Mouse (Mus musculus): ENCODE measurements around the gene Dapk3. TPM values are rescaled to one million over a fixed set of nuclear protein-coding genes. Genes with fewer than 3 reads are reported as not detected.
A peak's percentile ranks its signal among the peaks of the same experiment; 100 is the strongest.
"Not testable (repeated sequence)": the region's sequence is repeated elsewhere in the genome, so short reads cannot be mapped to it uniquely, and the experiment has no call there.

The Dapk3 gene
- total RNA-seq, 2 experiments from 2014 or later, result 75.0 to 76.4 TPM

- intact Hi-C loops (cut with DNase I), result loop anchor here (5.0 kb wide), 1 partner anchor 34 kb away; no protein-coding TSS in a partner anchor
- peak; percentile 98 to 99 for DNase-seq (ENCODE audit: low spot score in 2 of 2)
Observed at GRCm38 (mm10) chr10:81176466-81177271, 6.1 kb upstream of the Dapk3 start, which contains the start of gene Eef2. TSS of gene Eef2 (plus strand) at chr10:81176631.

GRCm38 (mm10) chr10:81177491-81177925, 5.3 kb upstream of the Dapk3 start:
- intact Hi-C loops (cut with DNase I), result loop anchor here (5.0 kb wide), 1 partner anchor 35 kb away; no protein-coding TSS in a partner anchor
- no peak for DNase-seq (ENCODE audit: low spot score in 2 of 2)

GRCm38 (mm10) chr10:81177958-81178712, 4.7 kb upstream of the Dapk3 start:
- intact Hi-C loops (cut with DNase I), result loop anchor here (5.0 kb wide), 1 partner anchor 36 kb away; no protein-coding TSS in a partner anchor
- no peak for DNase-seq (ENCODE audit: low spot score in 2 of 2)

GRCm38 (mm10) chr10:81178927-81179326, 3.9 kb upstream of the Dapk3 start:
- DNase-seq (ENCODE audit: low spot score in 2 of 2), result no peak
- intact Hi-C loops (cut with DNase I), result loop anchor here (5.0 kb wide), 1 partner anchor 37 kb away; no protein-coding TSS in a partner anchor

GRCm38 (mm10) chr10:81179451-81180342, 3.1 kb upstream of the Dapk3 start:
- intact Hi-C loops (cut with DNase I), result loop anchor here (5.0 kb wide), 1 partner anchor 37 kb away; no protein-coding TSS in a partner anchor
- no peak for DNase-seq (ENCODE audit: low spot score in 2 of 2)

DNA sequence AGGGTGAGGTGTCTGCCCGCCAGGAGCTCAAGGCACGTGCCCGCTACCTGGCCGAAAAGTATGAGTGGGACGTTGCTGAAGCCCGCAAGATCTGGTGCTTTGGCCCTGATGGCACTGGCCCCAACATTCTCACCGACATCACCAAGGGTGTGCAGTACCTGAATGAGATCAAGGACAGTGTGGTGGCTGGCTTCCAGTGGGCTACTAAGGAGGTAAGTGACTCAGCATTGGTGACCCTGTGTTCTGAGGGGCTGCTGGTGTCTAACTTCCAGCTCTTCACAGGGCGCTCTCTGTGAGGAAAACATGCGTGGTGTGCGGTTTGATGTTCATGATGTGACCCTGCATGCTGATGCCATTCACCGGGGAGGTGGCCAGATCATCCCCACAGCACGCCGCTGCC, 1.9 kb upstream of the Dapk3 start:
- intact Hi-C loops (cut with DNase I), result no loop called here
- DNase-seq (ENCODE audit: low spot score in 2 of 2), result no peak

DNA sequence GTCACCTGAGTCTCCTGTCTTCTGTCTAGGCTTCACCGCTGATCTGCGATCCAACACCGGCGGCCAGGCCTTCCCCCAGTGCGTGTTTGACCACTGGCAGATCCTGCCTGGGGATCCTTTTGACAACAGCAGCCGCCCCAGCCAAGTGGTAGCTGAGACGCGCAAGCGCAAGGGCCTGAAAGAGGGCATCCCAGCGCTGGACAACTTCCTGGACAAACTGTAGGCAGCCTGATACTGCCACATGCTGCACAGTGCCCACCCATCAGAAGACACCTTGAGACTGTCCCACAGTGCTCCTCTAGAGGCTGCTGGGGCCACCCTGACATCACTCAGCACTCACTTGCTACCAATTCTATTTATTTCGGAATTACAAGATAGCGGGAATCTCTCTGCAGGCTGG, 945 bp upstream of the Dapk3 start:
- intact Hi-C loops (cut with DNase I); DNase-seq (ENCODE audit: low spot score in 2 of 2): not testable (repeated sequence)

DNA sequence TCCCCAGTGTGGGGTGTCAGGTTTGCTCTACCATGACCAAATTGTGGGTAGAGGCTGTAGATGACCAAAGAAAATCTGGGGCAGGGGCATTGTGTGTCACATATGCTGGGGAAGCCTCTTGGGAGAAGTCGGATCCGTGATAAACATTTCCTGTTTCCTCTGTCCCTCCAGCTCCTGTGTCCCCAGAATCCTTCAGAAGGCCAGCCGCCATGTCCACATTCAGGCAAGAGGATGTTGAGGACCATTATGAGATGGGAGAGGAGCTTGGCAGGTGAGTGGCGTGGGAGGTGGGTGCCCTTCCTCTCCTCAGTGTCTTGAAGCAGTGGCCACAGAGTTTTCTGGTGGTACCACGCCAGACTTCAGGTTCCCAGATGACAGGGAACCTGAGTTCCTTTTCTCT, 1.0 kb downstream of the Dapk3 start, which contains the start of gene 4930442H23Rik:
TSS of gene 4930442H23Rik (minus strand) at position 45 of the 400 bp plus-strand sequence.
- intact Hi-C loops (cut with DNase I), result no loop called here
- no peak for DNase-seq (ENCODE audit: low spot score in 2 of 2)

DNA sequence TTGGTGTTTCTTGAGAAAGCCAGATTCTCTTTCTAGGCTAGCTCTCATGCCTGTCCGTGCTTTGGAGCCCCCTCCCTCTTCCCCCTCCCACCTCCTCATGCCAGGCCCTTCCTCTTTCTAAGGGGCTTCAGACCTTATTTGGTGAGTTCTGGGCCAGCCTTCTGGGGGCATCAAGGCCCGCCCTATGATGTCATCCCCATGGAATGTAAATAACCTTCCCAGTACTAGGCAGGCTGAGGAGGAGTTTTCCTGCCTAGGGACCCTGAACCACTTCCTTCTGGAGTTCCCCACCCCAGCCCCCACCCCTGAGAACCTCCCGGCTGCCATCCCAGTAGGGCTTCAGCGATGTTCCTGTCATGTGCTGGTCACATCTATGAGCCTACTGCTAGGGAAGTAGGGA, 2.0 kb downstream of the Dapk3 start:
- intact Hi-C loops (cut with DNase I), result no loop called here
- DNase-seq (ENCODE audit: low spot score in 2 of 2), result no peak

DNA sequence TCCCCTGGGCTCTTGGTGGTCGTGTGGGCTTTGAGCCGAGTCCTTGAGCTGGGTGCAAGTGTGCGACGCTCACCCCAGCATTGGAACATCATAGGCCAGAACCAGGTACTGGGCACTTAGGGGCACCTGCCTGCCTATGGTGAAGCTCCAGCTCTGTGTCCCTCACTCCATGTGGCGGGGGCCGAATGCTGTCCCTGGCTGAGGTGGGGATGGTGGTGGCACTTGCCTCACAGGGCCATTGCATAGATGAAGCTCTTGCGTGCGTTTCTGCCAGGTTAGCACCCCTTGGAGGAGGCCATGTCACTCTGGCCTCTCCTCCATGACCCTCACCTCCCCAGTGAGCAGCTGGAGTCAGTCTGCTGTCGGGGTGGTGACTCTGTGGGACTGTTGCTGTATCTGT, 4.4 kb downstream of the Dapk3 start:
- intact Hi-C loops (cut with DNase I), result no loop called here
- no peak for DNase-seq (ENCODE audit: low spot score in 2 of 2)

GRCm38 (mm10) chr10:81189821-81190220, 7.0 kb downstream of the Dapk3 start:
- no peak for DNase-seq (ENCODE audit: low spot score in 2 of 2)
- intact Hi-C loops (cut with DNase I), result loop anchor here (10.0 kb wide), 1 partner anchor 265 kb away; the partner anchor contains the start of gene Nfic

DNA sequence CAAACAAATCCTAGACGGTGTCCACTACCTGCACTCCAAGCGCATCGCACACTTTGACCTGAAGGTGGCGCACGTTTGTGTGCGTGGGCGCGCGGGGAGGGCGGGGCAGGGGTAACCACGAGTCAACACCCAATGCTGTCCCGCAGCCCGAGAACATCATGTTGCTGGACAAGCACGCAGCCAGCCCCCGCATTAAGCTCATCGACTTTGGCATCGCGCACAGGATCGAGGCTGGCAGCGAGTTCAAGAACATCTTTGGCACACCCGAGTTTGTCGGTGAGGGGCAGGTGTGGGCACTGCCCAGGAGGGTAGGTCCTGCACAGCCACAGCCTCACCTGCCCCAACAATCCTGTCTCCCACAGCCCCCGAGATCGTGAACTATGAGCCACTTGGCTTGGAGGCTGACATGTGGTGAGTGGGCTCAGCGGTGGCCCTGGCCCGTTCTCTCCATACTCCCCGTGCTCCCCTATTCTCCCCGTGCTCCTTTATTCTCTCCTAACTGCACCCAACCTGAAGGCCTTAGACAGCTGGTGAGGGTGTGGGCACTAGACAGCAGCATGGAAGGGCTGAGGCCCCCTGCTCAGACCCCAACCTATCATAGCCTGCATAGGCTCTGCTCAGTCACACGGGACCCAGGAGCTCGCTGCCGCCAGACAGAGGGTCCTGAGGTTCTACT, 7.6 kb downstream of the Dapk3 start:
- intact Hi-C loops (cut with DNase I), result loop anchor here (10.0 kb wide), 1 partner anchor 264 kb away; the partner anchor contains the start of gene Nfic
- DNase-seq (ENCODE audit: low spot score in 2 of 2), result no peak

DNA sequence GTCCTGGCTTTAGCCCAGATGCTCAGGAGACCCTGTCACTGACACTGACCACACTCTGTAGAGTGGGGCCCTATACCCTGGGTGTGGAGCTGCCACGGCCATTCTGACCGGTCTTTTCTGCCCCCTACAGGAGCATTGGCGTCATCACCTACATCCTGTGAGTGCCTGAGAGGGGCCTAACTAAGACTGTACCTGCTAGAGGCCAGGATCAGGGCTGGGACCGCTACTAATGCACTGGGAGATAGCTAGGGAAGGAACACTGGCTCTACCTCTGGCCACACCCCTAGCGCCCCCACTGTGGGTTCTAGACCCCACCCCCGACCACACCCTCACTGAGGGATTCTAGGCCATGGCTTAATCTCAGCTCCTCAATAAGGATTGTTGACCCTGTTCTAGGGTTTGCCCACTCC, 8.1 kb downstream of the Dapk3 start:
- no peak for DNase-seq (ENCODE audit: low spot score in 2 of 2)
- intact Hi-C loops (cut with DNase I), result loop anchor here (10.0 kb wide), 1 partner anchor 264 kb away; the partner anchor contains the start of gene Nfic

- intact Hi-C loops (cut with DNase I), result loop anchor here (10.0 kb wide), 1 partner anchor 263 kb away; the partner anchor contains the start of gene Nfic
- DNase-seq (ENCODE audit: low spot score in 2 of 2), result no peak
Observed at GRCm38 (mm10) chr10:81191342-81191982, 8.7 kb downstream of the Dapk3 start.

- intact Hi-C loops (cut with DNase I), result loop anchor here (10.0 kb wide), 1 partner anchor 262 kb away; the partner anchor contains the start of gene Nfic
Observed at GRCm38 (mm10) chr10:81192270-81192967, 9.6 kb downstream of the Dapk3 start.

GRCm38 (mm10) chr10:81192968-81193501, 10.2 kb downstream of the Dapk3 start:
- DNase-seq (ENCODE audit: low spot score in 2 of 2), result no peak
- intact Hi-C loops (cut with DNase I), result loop anchor here (10.0 kb wide), 1 partner anchor 262 kb away; the partner anchor contains the start of gene Nfic

More at GRCm38 (mm10) chr10:81192270-81192967, 9.6 kb downstream of the Dapk3 start:
- peak; percentile 88 to 94 for DNase-seq (ENCODE audit: low spot score in 2 of 2)

All from left cerebral cortex, postnatal 36 days (tissue).